Mouse (Mus musculus) heart, adult 9 months (tissue): ENCODE results near the gene Rrp12.

ENCODE experiments used
- DNase-seq, 2 experiments: peaks; one replicate each; pipeline ENCODE4 v3.0.0; 2022; ENCODE audit warnings: low spot score in 2 of 2

The Rrp12 gene

DNA sequence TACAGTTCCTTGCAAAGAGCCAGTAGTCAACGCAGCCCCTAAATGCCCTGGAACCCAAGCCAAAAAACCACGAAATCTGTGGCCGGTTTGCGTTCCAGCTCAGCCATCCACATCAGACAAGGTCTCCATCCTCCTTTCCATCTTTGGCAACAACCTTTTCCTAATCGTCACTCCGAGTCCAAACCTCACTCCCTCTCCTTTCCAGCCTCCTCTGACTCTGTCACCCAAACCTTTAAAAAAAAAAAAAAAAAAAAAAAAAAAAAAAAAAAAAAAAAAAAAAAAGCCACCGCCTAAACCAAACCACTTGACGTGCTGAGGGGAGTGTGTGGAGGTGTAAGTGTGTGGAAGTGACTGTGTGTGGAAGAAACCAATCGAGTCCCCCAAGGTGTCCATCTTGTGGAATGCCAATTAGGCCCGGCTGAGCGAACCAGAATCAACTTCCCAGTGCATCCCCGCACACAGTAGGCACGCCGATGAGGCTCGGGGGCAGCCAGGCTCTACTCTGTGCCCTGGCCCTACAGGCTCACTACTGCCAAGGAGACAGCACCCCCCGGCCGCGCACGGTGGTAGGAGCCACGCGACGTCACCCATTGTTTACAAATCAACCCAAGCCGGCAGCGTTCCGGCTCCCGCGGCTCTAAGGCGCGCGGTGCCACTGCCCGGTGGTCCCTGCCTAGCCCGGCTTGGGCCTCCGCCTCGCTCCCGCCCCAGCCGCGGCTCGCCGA is 66.4 kb downstream of the Rrp12 start, which contains the start of gene Frat1:
TSS of gene Frat1 (plus strand) at position 590 of the 725 bp plus-strand sequence.
- DNase-seq: peak; percentile 87 to 91

- no peak for DNase-seq
Observed at GRCm38 (mm10) chr19:41828941-41829340, 67.0 kb downstream of the Rrp12 start.

- no peak for DNase-seq
Observed at GRCm38 (mm10) chr19:41826529-41826928, 69.4 kb downstream of the Rrp12 start.

GRCm38 (mm10) chr19:41824950-41825349 is 71.0 kb downstream of the Rrp12 start:
- no peak for DNase-seq

DNA sequence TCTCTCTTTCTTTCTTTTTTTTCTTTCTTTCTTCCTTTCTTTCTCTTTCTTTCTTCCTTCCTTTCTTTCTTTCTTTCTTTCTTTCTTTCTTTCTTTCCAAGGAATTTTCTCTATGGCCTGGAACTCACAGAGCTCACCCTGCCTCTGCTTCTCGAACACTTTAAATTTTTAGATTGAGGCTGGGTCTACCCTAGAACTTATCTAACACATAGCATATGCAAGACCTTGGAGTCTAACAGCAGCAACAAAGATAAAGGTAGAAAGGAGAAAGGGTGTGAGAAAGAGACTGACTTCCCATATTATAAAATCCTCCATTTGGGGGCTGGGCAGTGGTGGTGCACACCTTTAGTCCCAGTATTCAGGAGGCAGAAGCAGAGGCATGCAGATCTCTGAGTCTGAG is 73.4 kb downstream of the Rrp12 start:
- DNase-seq: no peak

DNA sequence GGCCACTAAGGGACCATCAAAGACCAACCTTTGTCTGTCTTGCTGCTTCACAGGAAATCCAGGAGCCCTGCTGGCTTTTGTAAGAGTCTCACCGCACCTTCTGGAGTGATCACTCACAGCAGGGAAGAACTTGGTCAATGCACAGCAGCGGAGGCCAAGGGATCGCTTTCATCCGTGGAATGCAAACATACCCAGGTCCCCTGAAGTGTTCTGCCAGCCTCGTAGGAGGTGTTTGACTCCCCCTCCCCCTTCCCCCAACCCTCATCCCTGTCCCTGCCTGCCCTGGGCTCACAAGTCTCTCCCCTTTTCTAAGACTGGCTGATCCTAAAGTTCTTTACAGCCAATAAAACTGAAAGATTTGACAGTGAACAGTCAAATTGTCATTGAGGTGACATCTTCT is 74.5 kb downstream of the Rrp12 start:
- no peak for DNase-seq

- DNase-seq: no peak
Observed at GRCm38 (mm10) chr19:41818749-41819148, 77.2 kb downstream of the Rrp12 start.

DNA sequence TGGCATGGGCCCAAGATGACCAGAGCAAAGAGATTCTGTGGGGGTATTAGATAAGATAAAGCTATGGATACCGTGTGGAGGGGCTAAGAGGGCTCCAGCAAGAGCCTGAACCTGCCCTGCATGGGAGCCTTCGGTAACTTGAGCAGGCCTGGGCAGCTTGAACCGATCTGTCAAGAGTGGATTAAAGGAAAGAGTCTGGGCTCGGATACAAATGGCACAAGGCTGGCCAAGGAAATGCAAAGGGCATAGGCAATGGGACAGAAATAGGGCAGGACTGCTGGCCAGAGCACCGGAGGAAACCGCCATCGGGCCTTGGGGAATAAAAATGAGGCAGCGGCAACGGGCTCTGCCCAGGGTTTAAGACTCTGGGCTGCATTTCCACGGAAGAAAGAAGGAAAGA is 78.6 kb downstream of the Rrp12 start:
- DNase-seq: peak; percentile 22 to 41

DNA sequence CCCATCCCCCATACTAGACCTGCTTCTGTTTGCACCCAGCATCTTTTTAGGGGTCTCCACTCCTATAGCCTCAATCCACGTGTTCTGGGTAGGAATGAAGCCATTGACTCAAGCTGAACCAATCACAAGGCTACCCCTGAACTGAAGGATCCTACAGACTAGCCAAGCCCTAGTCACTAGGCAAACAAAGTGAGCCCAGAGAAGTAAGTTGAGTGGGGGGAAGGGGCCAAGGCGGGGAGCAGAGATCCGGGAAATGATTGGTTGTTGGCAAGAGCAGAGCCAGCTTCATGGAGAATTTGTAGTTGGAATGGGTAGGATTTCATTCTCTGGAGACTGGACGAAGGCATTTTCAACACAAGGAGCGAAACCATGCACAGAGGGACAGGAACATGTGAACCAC is 79.1 kb downstream of the Rrp12 start:
- DNase-seq: no peak

- DNase-seq: no peak
Observed at GRCm38 (mm10) chr19:41816410-41816809, 79.6 kb downstream of the Rrp12 start.

DNA sequence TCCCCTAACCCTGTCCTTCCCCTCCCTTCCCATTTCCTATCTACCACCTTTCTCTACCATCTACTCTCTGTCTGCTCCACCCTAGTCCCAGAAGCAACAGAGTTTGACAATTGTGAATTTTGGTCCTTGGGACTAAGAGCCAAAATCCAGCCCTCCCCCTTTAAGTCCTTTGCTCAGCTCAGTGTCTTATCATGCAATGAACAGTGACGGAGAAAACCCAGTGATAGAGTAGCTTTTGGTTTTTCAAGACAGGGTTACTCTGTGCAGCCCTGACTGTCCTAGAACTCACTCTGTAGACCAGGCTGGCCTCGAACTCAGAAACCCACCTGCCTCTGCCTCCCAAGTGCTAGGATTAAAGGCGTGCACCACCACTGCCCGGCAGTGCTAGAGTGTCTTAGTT is 82.6 kb downstream of the Rrp12 start:
- DNase-seq: no peak
